Mouse (Mus musculus): ENCODE data around the gene Cacna1d.

DNA sequence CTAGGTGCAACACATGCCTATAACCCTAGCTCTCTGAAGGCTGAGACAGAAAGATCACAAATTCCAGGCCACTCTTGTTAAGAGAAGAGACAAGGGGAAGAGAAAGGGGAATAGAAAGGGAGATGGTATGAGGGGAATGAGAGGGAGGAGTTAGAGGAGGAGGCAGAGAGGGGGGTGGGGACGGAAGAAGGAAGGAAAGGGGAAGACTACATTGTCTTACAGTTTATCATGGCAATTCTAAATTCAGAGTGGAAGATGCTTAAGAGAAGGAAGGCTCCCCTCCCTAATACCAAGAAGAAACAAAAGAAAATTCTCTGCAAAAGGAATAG lies 199.2 kb downstream of the Cacna1d start:
- TF ChIP-seq HCFC1 (IDR thresholded peaks at IDR 0.05; ENCODE audit: low read depth, low read length) (no peak), MAX (IDR thresholded peaks at IDR 0.05; ENCODE audit: low read length) (no peak), PAX5 (IDR thresholded peaks at IDR 0.05; ENCODE audit: low read length) (no peak), MEF2A (IDR thresholded peaks at IDR 0.05; ENCODE audit: borderline replicate concordance, low read depth, low read length) (no peak), CHD2 (IDR thresholded peaks at IDR 0.05; ENCODE audit: low read length) (no peak), KAT2A (IDR thresholded peaks at IDR 0.05; ENCODE audit: insufficient replicate concordance, low read length) (no peak), ZC3H11A (IDR thresholded peaks at IDR 0.05; ENCODE audit: low read depth, low read length) (no peak), CTCF (conservative IDR thresholded peaks at IDR 0.05 in 1 of 2, IDR thresholded peaks at IDR 0.05 in 1 of 2; ENCODE audit: low read depth in 2 of 2, low read length in 2 of 2) (no peak), POLR2A (IDR thresholded peaks at IDR 0.05; ENCODE audit: low read depth, low read length) (no peak), MAFK (IDR thresholded peaks at IDR 0.05; ENCODE audit: insufficient replicate concordance, low read length) (no peak)

All from CH12.LX (cell line).